Mouse (Mus musculus): ENCODE measurements around the gene Usp38. TPM values are rescaled to one million over a fixed set of nuclear protein-coding genes. Genes with fewer than 3 reads are reported as not detected.
A peak's percentile ranks its signal among the peaks of the same experiment; 100 is the strongest.

Gene Usp38
- total and polyA plus RNA-seq, 3 experiments: 19.3 to 64.8 (median 49.7) TPM

DNA sequence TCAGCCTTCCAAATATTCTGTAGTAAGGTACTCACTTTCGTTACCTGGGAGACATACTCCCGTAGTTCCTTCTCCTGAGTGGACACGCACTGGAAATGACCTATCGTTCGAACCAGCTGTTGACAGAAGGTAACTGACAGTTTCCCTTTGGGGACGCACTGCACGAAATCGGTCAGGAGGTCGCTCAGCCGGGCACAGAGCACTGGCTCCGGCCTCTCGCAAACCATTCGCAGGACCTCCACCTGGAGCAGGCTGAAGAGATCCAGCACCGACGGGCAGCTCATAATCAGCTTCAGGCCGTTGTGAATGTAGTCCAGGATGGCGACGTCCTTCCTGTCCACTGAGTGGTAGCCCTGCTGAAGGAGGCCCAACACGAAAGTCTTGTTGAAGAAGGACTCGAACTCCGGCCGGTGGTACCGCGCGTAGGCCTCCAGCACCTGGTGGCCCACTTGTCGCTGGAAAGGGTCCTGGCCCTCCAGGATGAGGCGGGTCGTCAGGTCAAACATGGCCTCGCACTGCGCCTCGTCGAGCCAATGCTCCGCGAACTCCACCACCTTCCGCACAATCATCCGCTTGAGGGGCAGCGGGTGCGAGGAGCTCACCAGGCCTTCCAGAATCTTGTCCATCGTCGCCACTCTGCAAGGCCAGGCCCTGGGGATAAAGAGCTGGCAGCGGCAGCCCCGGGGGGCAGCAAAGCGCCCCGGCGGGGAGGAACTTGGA is 757 bp downstream of the Usp38 start:
- H3K4me3 ChIP-seq (ENCODE audit: low read depth, low read length): peak overlapping the region; percentile 98
- DNase-seq (ENCODE audit: low spot score) (no peak), ATAC-seq (ENCODE audit: extremely low read depth, insufficient number of reproducible peaks, low FRiP score, poor library complexity, severe bottlenecking) (no peak)
- peaks cover 35% of the 10 kb centered on the region for H3K4me1 ChIP-seq (ENCODE audit: insufficient read depth, low read depth, low read length)
- no peaks in the 10 kb centered on the region for H3K9me3 ChIP-seq (replicated peaks)
- TF ChIP-seq GATA2 (IDR thresholded peaks at IDR 0.05; ENCODE audit: borderline replicate concordance, low read depth, low read length) (no peak), TAL1 (conservative IDR thresholded peaks at IDR 0.05; ENCODE audit: low read depth, low read length) (no peak)
- peaks cover 35% of the 10 kb centered on the region for H3K36me3 ChIP-seq (replicated peaks)
- H3K27me3 ChIP-seq (ENCODE audit: insufficient read depth, low read length): no peaks in the 10 kb centered on the region

DNA sequence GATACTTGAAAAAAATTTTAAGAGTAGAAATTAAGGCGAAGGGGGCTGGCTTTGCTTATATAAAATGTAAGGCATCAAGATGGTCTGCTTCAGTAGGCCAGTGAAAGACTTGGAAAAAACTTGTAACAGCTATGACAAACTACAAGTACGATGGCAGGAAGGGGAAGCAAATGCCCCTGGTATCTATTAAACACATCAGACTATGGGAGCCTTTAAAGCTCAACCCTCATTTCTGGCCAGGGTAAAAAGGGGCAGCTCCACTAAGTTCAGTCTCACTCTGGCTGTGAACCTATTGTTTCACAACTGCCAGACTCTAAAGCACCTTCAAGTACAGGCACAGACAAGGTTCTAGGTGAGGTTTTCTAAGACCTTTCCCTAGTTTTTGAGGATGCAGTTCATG is 2.0 kb downstream of the Usp38 start:
- no peak for TF ChIP-seq TAL1 (conservative IDR thresholded peaks at IDR 0.05; ENCODE audit: low read depth, low read length)
- TF ChIP-seq CTCF (IDR thresholded peaks at IDR 0.05; ENCODE audit: low read depth, low read length): no peak
- no peak for TF ChIP-seq POLR2AphosphoS5 (IDR thresholded peaks at IDR 0.05; ENCODE audit: insufficient replicate concordance, low read depth, low read length)
- no peak for TF ChIP-seq GATA2 (IDR thresholded peaks at IDR 0.05; ENCODE audit: borderline replicate concordance, low read depth, low read length)
- TF ChIP-seq GATA1 (IDR thresholded peaks at IDR 0.05; ENCODE audit: borderline replicate concordance, low read length): no peak
- ATAC-seq (ENCODE audit: extremely low read depth, insufficient number of reproducible peaks, low FRiP score, poor library complexity, severe bottlenecking) (no peak), DNase-seq (ENCODE audit: low spot score) (no peak)
- H3K36me3 ChIP-seq (replicated peaks): peaks cover 46% of the 10 kb centered on the region
- peak overlapping the region; percentile 98 for H3K4me3 ChIP-seq (ENCODE audit: low read depth, low read length)
- no peaks in the 10 kb centered on the region for H3K9me3 ChIP-seq (replicated peaks)
- H3K27me3 ChIP-seq (ENCODE audit: insufficient read depth, low read length): no peaks in the 10 kb centered on the region
- peaks cover 35% of the 10 kb centered on the region for H3K4me1 ChIP-seq (ENCODE audit: insufficient read depth, low read depth, low read length)

DNA sequence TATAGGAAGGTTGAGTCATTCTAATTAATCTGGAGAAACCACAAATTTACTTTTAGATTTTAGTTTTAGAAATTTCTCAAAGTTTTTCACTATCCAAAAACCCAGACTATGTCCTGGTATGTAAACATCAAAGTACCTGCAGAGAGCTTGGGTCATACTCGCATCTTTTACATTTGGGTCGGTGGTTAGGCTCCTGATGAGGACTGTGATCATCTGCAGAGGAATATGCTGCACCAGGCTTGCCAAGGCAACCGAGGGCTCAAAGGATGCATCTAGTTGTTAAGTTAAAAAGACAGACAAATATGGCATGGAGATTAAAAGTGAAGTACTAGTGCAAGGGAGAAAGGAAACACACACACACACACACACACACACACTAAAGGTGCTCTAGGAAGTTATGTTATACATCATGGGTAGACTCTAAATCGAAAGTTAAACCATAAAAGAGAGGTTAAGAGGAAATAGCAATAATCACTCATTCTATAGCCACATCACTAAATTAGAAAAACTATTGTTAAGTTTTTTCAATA is 2.6 kb downstream of the Usp38 start:
- TF ChIP-seq GATA1 (IDR thresholded peaks at IDR 0.05; ENCODE audit: borderline replicate concordance, low read length): no peak
- no peak for TF ChIP-seq GATA2 (IDR thresholded peaks at IDR 0.05; ENCODE audit: borderline replicate concordance, low read depth, low read length)
- no peak for TF ChIP-seq TAL1 (conservative IDR thresholded peaks at IDR 0.05; ENCODE audit: low read depth, low read length)
- TF ChIP-seq CTCF (IDR thresholded peaks at IDR 0.05; ENCODE audit: low read depth, low read length): no peak
- no peak for TF ChIP-seq POLR2AphosphoS5 (IDR thresholded peaks at IDR 0.05; ENCODE audit: insufficient replicate concordance, low read depth, low read length)
- ATAC-seq (ENCODE audit: extremely low read depth, insufficient number of reproducible peaks, low FRiP score, poor library complexity, severe bottlenecking) (no peak), DNase-seq (ENCODE audit: low spot score) (no peak)
- Histone ChIP-seq H3K9me3 (replicated peaks) (no peaks in the 10 kb centered on the region), H3K4me3 (ENCODE audit: low read depth, low read length) (peak overlapping the region; percentile 98), H3K27me3 (ENCODE audit: insufficient read depth, low read length) (no peaks in the 10 kb centered on the region), H3K4me1 (ENCODE audit: insufficient read depth, low read depth, low read length) (peaks cover 35% of the 10 kb centered on the region), H3K36me3 (replicated peaks) (peaks cover 52% of the 10 kb centered on the region)

DNA sequence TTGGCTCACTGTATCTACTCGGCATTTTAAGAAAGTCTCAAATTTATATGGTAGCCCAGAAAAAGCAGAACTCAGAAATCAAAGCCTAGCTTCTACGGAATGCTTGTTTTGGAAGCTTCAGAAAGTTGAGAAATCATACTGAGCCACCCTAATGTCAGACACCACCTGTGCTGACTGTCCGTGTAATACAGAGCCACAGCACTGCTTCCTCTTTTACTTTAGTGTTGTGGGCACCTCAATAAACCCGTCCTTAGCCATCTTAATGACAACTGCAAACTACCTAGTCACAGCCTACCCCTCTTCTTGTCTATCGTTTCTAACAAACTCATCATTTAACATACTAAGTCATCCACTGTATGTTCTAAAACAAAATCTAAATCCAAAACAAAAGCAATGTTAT is 4.3 kb downstream of the Usp38 start:
- no peak for ATAC-seq (ENCODE audit: extremely low read depth, insufficient number of reproducible peaks, low FRiP score, poor library complexity, severe bottlenecking)
- Histone ChIP-seq H3K9me3 (replicated peaks) (no peaks in the 10 kb centered on the region), H3K27me3 (ENCODE audit: insufficient read depth, low read length) (no peaks in the 10 kb centered on the region), H3K4me3 (ENCODE audit: low read depth, low read length) (no peak overlapping the region), H3K36me3 (replicated peaks) (peaks cover 66% of the 10 kb centered on the region), H3K4me1 (ENCODE audit: insufficient read depth, low read depth, low read length) (peaks cover 30% of the 10 kb centered on the region)
- no peak for TF ChIP-seq GATA1 (IDR thresholded peaks at IDR 0.05; ENCODE audit: borderline replicate concordance, low read length)
- TF ChIP-seq GATA2 (IDR thresholded peaks at IDR 0.05; ENCODE audit: borderline replicate concordance, low read depth, low read length): no peak
- TF ChIP-seq POLR2AphosphoS5 (IDR thresholded peaks at IDR 0.05; ENCODE audit: insufficient replicate concordance, low read depth, low read length): no peak
- DNase-seq (ENCODE audit: low spot score): no peak

DNA sequence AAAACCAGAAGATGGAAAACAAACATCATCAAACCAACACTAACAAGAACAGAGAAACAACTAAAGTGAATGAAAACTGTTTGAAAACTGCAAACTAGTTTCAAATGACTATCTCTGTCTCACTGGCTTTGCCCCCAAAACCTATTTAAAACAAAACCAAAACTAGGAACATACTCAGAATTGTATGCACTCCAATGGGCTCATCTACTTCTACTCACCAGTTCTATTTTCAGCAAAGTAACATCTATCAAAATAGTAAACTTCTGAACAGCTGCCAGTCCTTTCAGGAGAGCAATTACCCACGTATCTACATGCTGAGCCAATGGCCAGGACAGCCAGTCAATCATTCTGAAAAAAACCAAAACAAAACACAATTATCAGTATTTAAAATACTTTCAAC is 9.6 kb downstream of the Usp38 start:
- Histone ChIP-seq H3K4me3 (ENCODE audit: low read depth, low read length) (no peak overlapping the region), H3K36me3 (replicated peaks) (peaks cover 80% of the 10 kb centered on the region), H3K9me3 (replicated peaks) (no peaks in the 10 kb centered on the region), H3K27me3 (ENCODE audit: insufficient read depth, low read length) (no peaks in the 10 kb centered on the region), H3K4me1 (ENCODE audit: insufficient read depth, low read depth, low read length) (peaks cover 7% of the 10 kb centered on the region; the same call in 1 of the 2 replicates)
- DNase-seq (ENCODE audit: low spot score): no peak
- TF ChIP-seq TAL1 (conservative IDR thresholded peaks at IDR 0.05; ENCODE audit: low read depth, low read length) (no peak), POLR2AphosphoS5 (IDR thresholded peaks at IDR 0.05; ENCODE audit: insufficient replicate concordance, low read depth, low read length) (no peak), GATA2 (IDR thresholded peaks at IDR 0.05; ENCODE audit: borderline replicate concordance, low read depth, low read length) (no peak), GATA1 (IDR thresholded peaks at IDR 0.05; ENCODE audit: borderline replicate concordance, low read length) (no peak), CTCF (IDR thresholded peaks at IDR 0.05; ENCODE audit: low read depth, low read length) (no peak)
- ATAC-seq (ENCODE audit: extremely low read depth, insufficient number of reproducible peaks, low FRiP score, poor library complexity, severe bottlenecking): no peak

DNA sequence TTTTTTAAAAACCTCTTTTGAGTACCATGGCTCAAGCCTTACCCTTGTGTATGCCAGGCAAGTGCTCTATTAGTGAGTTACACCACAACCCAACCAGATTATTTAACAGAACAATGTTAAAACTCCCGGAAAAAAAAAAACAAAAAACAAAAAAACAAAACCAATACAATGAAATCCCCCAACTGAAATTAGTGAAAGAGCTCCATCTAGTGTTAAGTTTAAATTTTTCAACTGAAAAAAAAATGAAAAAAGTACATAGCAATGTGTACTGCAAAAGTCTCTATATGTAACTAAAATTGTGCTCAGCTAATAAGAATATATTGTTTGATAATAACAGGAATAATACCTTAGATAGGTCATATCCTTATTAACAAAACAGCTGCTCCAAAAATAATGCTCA is 18.1 kb downstream of the Usp38 start:
- Histone ChIP-seq H3K4me1 (ENCODE audit: insufficient read depth, low read depth, low read length) (no peaks in the 10 kb centered on the region), H3K36me3 (replicated peaks) (peaks cover 88% of the 10 kb centered on the region), H3K4me3 (ENCODE audit: low read depth, low read length) (no peak overlapping the region), H3K27me3 (ENCODE audit: insufficient read depth, low read length) (no peaks in the 10 kb centered on the region), H3K9me3 (replicated peaks) (no peaks in the 10 kb centered on the region)
- TF ChIP-seq GATA1 (IDR thresholded peaks at IDR 0.05; ENCODE audit: borderline replicate concordance, low read length) (no peak), TAL1 (conservative IDR thresholded peaks at IDR 0.05; ENCODE audit: low read depth, low read length) (no peak), CTCF (IDR thresholded peaks at IDR 0.05; ENCODE audit: low read depth, low read length) (no peak), GATA2 (IDR thresholded peaks at IDR 0.05; ENCODE audit: borderline replicate concordance, low read depth, low read length) (no peak), POLR2AphosphoS5 (IDR thresholded peaks at IDR 0.05; ENCODE audit: insufficient replicate concordance, low read depth, low read length) (no peak)
- DNase-seq (ENCODE audit: low spot score) (peak; percentile 3), ATAC-seq (ENCODE audit: extremely low read depth, insufficient number of reproducible peaks, low FRiP score, poor library complexity, severe bottlenecking) (no peak)
